Mouse (Mus musculus) lung, embryonic 16.5 days (tissue): ENCODE data around the gene Ush1c. TPM values are rescaled to one million over a fixed set of nuclear protein-coding genes. Genes with fewer than 3 reads are reported as not detected.

Experiments
- ATAC-seq: fragments of 200-750 bp; cut with Nextera tagmentation; 2 replicates; pipeline ENCODE4 v1.8.0; 2017; ENCODE audit warnings: low read depth, mild to moderate bottlenecking, moderate library complexity
- H3K27ac ChIP-seq: fragments of 300-500 bp; sonication (generic); 2 replicates; pipeline ENCODE4 v1.5.1; 2014; ENCODE audit warnings: mild to moderate bottlenecking, control low read depth, low read length
- H3K27me3 ChIP-seq: fragments of 300-500 bp; sonication (generic); 2 replicates; pipeline ENCODE4 v1.6.1; 2014; ENCODE audit warnings: low read depth, low read length, mixed read lengths; ENCODE audit not compliant: control insufficient read depth, insufficient read depth
- H3K36me3 ChIP-seq: fragments of 300-500 bp; sonication (generic); 2 replicates; pipeline ENCODE4 v1.6.1; 2014; ENCODE audit warnings: low read length; ENCODE audit not compliant: control insufficient read depth, insufficient read depth
- H3K4me1 ChIP-seq: fragments of 300-500 bp; sonication (generic); replicated peaks from 2 replicates; pipeline ENCODE4 v1.6.1; 2014; ENCODE audit warnings: low read length, mixed read lengths; ENCODE audit not compliant: control insufficient read depth, insufficient read depth
- H3K4me2 ChIP-seq: fragments of 300-500 bp; sonication (generic); 2 replicates; pipeline ENCODE4 v1.6.1; 2014; ENCODE audit warnings: low read depth, low read length, control low read depth
- H3K4me3 ChIP-seq: fragments of 300-500 bp; sonication (generic); 2 replicates; pipeline ENCODE4 v1.5.1; 2014; ENCODE audit warnings: mild to moderate bottlenecking, low read length, control low read depth
- H3K9ac ChIP-seq: fragments of 300-500 bp; sonication (generic); 2 replicates; pipeline ENCODE4 v1.6.1; 2014; ENCODE audit warnings: low read length, control low read depth
- H3K9me3 ChIP-seq: fragments of 300-500 bp; sonication (generic); 2 replicates; pipeline ENCODE4 v1.6.1; 2016; ENCODE audit warnings: low read length; ENCODE audit not compliant: control insufficient read depth
- WGBS: fragments of 180-500 bp; shearing (Covaris S2); extraction: QIAGEN DNeasy Blood & Tissue Kit; methylation state at CpG from one replicate; pipeline ENCODE4 v1.1.7; 2014; 5-methylcytosine and 5-hydroxymethylcytosine counted together
- polyA plus RNA-seq: library from polyadenylated mRNA; unstranded; fragments of >200 nt; fragmentation: Nextera tagmentation; extraction: Ambion mirVana; gene quantifications from 2 replicates; pipeline ENCODE4 v1.2.1, GENCODE M21; 2015

Gene Ush1c
- polyA plus RNA-seq: 0.19 and 0.20 TPM in 2 replicates

DNA sequence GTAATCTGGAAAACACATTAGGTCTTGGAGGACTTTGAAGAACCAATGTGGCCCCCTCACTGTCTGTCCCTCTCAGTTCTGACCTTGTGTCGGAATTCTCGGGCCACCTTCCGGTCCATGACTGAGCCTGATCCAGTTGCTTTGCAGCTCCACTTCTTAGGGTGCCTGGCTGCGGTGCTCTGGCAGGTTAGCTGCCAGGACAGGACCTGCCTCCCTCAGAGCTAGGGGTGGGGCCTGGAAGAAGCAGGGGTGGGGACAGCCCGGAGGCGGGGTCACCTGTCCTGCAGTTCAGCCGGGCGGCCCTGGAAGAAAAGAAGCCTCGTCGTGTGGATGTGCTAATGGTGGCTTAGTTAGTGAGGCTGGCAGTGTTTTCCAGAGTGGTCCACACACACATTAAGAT lies at the start of gene Ush1c:
TSS of gene Ush1c (minus strand) at position 158 of the 400 bp plus-strand sequence.
- no peaks in the 10 kb centered on the region for H3K9me3 ChIP-seq
- no peaks in the 10 kb centered on the region for H3K4me1 ChIP-seq
- H3K36me3 ChIP-seq: no peaks in the 10 kb centered on the region
- no peak within 1 kb of the TSS for H3K4me2 ChIP-seq
- peak; percentile 71; the same call in 1 of the 2 replicates for ATAC-seq
- WGBS: 21% methylated on average over 10 of the region's 10 CpGs
- no peak within 1 kb of the TSS for H3K4me3 ChIP-seq
- no peaks in the 10 kb centered on the region for H3K27me3 ChIP-seq
- H3K9ac ChIP-seq: no peak within 1 kb of the TSS
- no peak within 1 kb of the TSS for H3K27ac ChIP-seq

GRCm38 (mm10) chr7:46287051-46287450 lies 48.7 kb upstream of the Ush1c start:
- ATAC-seq: no peak
- 29% methylated on average over 8 of the region's 8 CpGs for WGBS

GRCm38 (mm10) chr7:46286391-46286790 lies 48.1 kb upstream of the Ush1c start:
- H3K36me3 ChIP-seq: no peaks in the 10 kb centered on the region
- no peak for ATAC-seq
- no peaks in the 10 kb centered on the region; the same call in 1 of the 2 replicates for H3K27me3 ChIP-seq
- no peaks in the 10 kb centered on the region for H3K9me3 ChIP-seq
- WGBS: 77% methylated on average over 4 of the region's 4 CpGs
- no peak overlapping the region for H3K27ac ChIP-seq
- no peak overlapping the region for H3K9ac ChIP-seq
- H3K4me2 ChIP-seq: no peak overlapping the region
- H3K4me3 ChIP-seq: no peak overlapping the region
- peaks cover 5% of the 10 kb centered on the region for H3K4me1 ChIP-seq

More at GRCm38 (mm10) chr7:46287051-46287450, 48.7 kb upstream of the Ush1c start:
- H3K27me3 ChIP-seq: no peaks in the 10 kb centered on the region; the same call in 1 of the 2 replicates
- H3K9me3 ChIP-seq: no peaks in the 10 kb centered on the region
- H3K27ac ChIP-seq: no peak overlapping the region
- no peak overlapping the region for H3K4me3 ChIP-seq
- no peak overlapping the region for H3K4me2 ChIP-seq
- peaks cover 5% of the 10 kb centered on the region for H3K4me1 ChIP-seq
- H3K36me3 ChIP-seq: no peaks in the 10 kb centered on the region
- no peak overlapping the region for H3K9ac ChIP-seq

GRCm38 (mm10) chr7:46285161-46285839 lies 47.0 kb upstream of the Ush1c start:
- H3K27me3 ChIP-seq: no peaks in the 10 kb centered on the region
- H3K4me2 ChIP-seq: no peak overlapping the region
- ATAC-seq: no peak
- H3K36me3 ChIP-seq: no peaks in the 10 kb centered on the region
- no peak overlapping the region for H3K9ac ChIP-seq
- 82% methylated on average over 12 of the region's 12 CpGs for WGBS
- H3K4me1 ChIP-seq: peaks cover 5% of the 10 kb centered on the region
- H3K4me3 ChIP-seq: no peak overlapping the region
- no peak overlapping the region for H3K27ac ChIP-seq
- no peaks in the 10 kb centered on the region for H3K9me3 ChIP-seq

DNA sequence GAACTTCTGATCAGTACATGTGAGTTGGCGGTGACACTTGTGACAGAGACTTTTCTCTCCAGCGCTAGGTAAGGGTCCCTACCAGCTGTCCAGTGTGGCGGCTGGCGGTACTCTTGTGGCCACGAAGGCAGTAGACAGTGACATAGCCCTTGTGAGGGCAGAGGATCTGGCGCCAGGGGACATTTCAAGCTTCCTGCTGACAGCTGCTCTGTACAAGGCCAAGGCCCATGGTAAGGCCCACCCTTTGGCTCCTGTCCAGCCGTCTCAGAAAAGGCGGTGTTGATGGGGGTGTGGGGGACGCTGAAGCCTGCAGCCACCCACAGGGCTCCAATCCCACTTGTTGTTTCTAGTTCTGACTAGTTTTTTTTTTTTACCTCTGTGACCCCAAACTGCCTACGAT lies 45.4 kb upstream of the Ush1c start:
- Histone ChIP-seq H3K27ac (no peak overlapping the region), H3K4me2 (no peak overlapping the region), H3K4me1 (peaks cover 5% of the 10 kb centered on the region), H3K27me3 (no peaks in the 10 kb centered on the region), H3K4me3 (no peak overlapping the region), H3K36me3 (no peaks in the 10 kb centered on the region), H3K9ac (no peak overlapping the region), H3K9me3 (no peaks in the 10 kb centered on the region)
- ATAC-seq: peak; percentile 74; the same call in 1 of the 2 replicates
- 40% methylated on average over 10 of the region's 10 CpGs for WGBS

DNA sequence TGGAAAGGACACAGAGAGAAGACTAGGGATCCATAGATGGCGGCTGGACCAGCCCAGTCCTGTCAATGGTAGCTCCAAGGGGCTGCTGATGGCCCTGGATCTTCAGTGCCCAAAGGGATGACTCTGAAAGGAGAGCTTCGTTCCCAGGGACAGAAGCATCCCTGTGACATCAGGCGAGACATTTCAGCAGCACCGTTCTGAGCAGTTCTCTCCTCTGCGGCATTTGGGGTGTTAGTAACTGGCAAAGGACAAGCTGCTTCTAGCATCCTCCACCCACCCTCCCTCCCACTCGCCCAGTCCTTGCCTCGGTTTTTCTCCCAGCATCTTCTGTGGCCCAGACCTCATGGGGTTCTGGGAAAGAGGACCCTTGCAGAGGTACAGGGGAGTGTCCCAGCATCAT lies 44.0 kb upstream of the Ush1c start:
- no peak overlapping the region for H3K27ac ChIP-seq
- 44% methylated on average over 7 of the region's 7 CpGs for WGBS
- no peak overlapping the region for H3K4me2 ChIP-seq
- no peaks in the 10 kb centered on the region for H3K27me3 ChIP-seq
- H3K4me3 ChIP-seq: no peak overlapping the region
- H3K9ac ChIP-seq: no peak overlapping the region
- peaks cover 5% of the 10 kb centered on the region for H3K4me1 ChIP-seq
- no peaks in the 10 kb centered on the region for H3K9me3 ChIP-seq
- no peaks in the 10 kb centered on the region for H3K36me3 ChIP-seq
- ATAC-seq: no peak

GRCm38 (mm10) chr7:46280896-46281295 lies 42.6 kb upstream of the Ush1c start:
- ATAC-seq: no peak

DNA sequence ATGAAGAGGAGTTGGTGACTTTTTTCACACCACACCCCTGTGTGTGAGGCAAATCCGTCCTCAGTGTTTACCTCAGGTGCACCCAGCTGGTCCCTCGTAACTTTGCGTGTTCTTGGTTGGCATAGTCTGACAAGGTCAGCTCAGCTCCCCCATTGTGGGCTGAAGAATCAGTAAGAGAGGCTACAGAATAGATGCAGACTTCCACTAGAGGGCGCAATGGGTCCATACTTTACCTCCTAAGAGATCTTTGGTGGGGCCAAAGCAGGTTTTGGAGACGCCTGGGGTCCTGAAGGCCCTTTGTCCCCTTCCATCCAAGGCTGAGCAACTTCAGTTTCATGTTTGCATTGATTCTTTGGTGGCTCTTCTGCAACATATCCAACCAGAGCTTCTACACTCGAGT lies 41.6 kb upstream of the Ush1c start:
- Histone ChIP-seq H3K36me3 (no peaks in the 10 kb centered on the region), H3K27ac (no peak overlapping the region), H3K4me1 (peaks cover 5% of the 10 kb centered on the region), H3K9me3 (no peaks in the 10 kb centered on the region), H3K27me3 (no peaks in the 10 kb centered on the region), H3K4me3 (no peak overlapping the region), H3K4me2 (no peak overlapping the region), H3K9ac (no peak overlapping the region)
- ATAC-seq: no peak
- 13% methylated on average over 6 of the region's 6 CpGs for WGBS

More at GRCm38 (mm10) chr7:46280896-46281295, 42.6 kb upstream of the Ush1c start:
- Histone ChIP-seq H3K9me3 (no peaks in the 10 kb centered on the region), H3K9ac (no peak overlapping the region), H3K4me2 (no peak overlapping the region), H3K4me3 (no peak overlapping the region), H3K27me3 (no peaks in the 10 kb centered on the region), H3K4me1 (peaks cover 5% of the 10 kb centered on the region), H3K27ac (no peak overlapping the region), H3K36me3 (no peaks in the 10 kb centered on the region)

DNA sequence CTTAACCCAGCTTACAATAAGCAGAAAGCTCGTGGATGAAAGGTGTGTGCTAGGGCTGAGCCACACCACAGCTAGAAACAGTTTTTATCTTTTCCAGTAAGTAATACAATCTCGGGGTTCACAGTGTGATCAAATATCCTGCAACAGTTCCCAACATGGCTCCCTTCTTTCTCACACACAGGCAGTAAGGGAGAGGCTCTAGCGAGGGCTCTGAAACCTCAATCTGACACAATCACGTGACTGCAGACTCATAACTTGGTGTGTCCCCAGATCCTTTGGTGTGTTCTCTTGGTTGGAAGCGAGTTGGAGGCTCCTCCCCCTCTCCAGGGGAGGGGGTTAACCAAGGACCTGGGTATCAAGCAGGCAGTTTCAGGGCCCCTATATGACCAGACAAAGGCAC lies 37.9 kb upstream of the Ush1c start:
- Histone ChIP-seq H3K36me3 (no peaks in the 10 kb centered on the region), H3K9me3 (no peaks in the 10 kb centered on the region), H3K4me3 (no peak overlapping the region), H3K27ac (no peak overlapping the region), H3K27me3 (no peaks in the 10 kb centered on the region), H3K4me2 (no peak overlapping the region), H3K9ac (no peak overlapping the region), H3K4me1 (no peaks in the 10 kb centered on the region)
- WGBS: 43% methylated on average over 5 of the region's 5 CpGs
- ATAC-seq: no peak
